Mouse (Mus musculus) heart, postnatal 0 days (tissue): Measurements from ENCODE around the gene Mrps16. TPM values are rescaled to one million over a fixed set of nuclear protein-coding genes. Genes with fewer than 3 reads are reported as not detected.

Source experiments
- ATAC-seq: fragments of 200-750 bp; cut with Nextera tagmentation; 2 replicates; pipeline ENCODE4 v1.8.0; 2017; ENCODE audit warnings: low read depth, moderate number of reproducible peaks, moderate library complexity; ENCODE audit not compliant: insufficient read depth
- DNase-seq: peaks from one replicate; pipeline ENCODE4 v3.0.0-alpha.2; 2016; ENCODE audit warnings: low spot score
- H3K27ac ChIP-seq: fragments of 300-500 bp; sonication (generic); 2 replicates; pipeline ENCODE4 v1.5.1; 2014; ENCODE audit warnings: low read depth, mild to moderate bottlenecking
- H3K27me3 ChIP-seq: fragments of 300-500 bp; sonication (generic); 2 replicates; pipeline ENCODE4 v1.6.1; 2014; ENCODE audit warnings: low read length, mixed read lengths; ENCODE audit not compliant: control insufficient read depth, insufficient read depth
- H3K36me3 ChIP-seq: fragments of 300-500 bp; sonication (generic); replicated peaks from 2 replicates; pipeline ENCODE4 v1.6.1; 2014; ENCODE audit warnings: low read length, mixed read lengths; ENCODE audit not compliant: control insufficient read depth, insufficient read depth
- H3K4me1 ChIP-seq: fragments of 300-500 bp; sonication (generic); 2 replicates; pipeline ENCODE4 v1.6.1; 2014; ENCODE audit warnings: antibody characterized with exemption; ENCODE audit not compliant: control insufficient read depth, insufficient read depth
- H3K4me2 ChIP-seq: fragments of 300-500 bp; sonication (generic); 2 replicates; pipeline ENCODE4 v1.6.1; 2014; ENCODE audit warnings: low read depth, mild to moderate bottlenecking, low read length, moderate library complexity
- H3K4me3 ChIP-seq: fragments of 300-500 bp; sonication (generic); 2 replicates; pipeline ENCODE4 v1.5.1; 2014; ENCODE audit warnings: low read depth, low read length
- H3K9ac ChIP-seq: fragments of 300-500 bp; sonication (generic); replicated peaks from 2 replicates; pipeline ENCODE4 v1.6.1; 2014; ENCODE audit warnings: low read depth, low read length, mixed read lengths
- H3K9me3 ChIP-seq: fragments of 300-500 bp; sonication (generic); replicated peaks from 2 replicates; pipeline ENCODE4 v1.6.1; 2016; ENCODE audit warnings: low read length; ENCODE audit not compliant: control insufficient read depth
- CTCF ChIP-seq: IDR thresholded peaks from 2 replicates; pipeline ENCODE4 v1.5.1; 2016; ENCODE audit warnings: antibody characterized with exemption, control low read depth, low read depth
- EP300 ChIP-seq: IDR thresholded peaks from 2 replicates; pipeline ENCODE4 v1.6.1; 2016; ENCODE audit warnings: antibody characterized with exemption, low read depth
- WGBS: fragments of 180-500 bp; shearing (Covaris S2); extraction: QIAGEN DNeasy Blood & Tissue Kit; methylation state at CpG from one replicate; pipeline ENCODE4 v1.1.7; 2014; 5-methylcytosine and 5-hydroxymethylcytosine counted together
- polyA plus RNA-seq: library from polyadenylated mRNA; unstranded; fragments of >200 nt; fragmentation: Nextera tagmentation; extraction: Ambion mirVana; gene quantifications from 2 replicates; pipeline ENCODE4 v1.2.1, GENCODE M21; 2015
- total RNA-seq: library from RNA; depleted of rRNA; stranded (reverse); fragments of >200 nt; gene quantifications from 2 replicates; pipeline ENCODE4 v1.2.3, GENCODE M21; 2014; ENCODE audit warnings: low replicate concordance; rRNA removed

Mrps16 gene
- total and polyA plus RNA-seq, 2 experiments from 2014 or later: 79.3 to 122 TPM

DNA sequence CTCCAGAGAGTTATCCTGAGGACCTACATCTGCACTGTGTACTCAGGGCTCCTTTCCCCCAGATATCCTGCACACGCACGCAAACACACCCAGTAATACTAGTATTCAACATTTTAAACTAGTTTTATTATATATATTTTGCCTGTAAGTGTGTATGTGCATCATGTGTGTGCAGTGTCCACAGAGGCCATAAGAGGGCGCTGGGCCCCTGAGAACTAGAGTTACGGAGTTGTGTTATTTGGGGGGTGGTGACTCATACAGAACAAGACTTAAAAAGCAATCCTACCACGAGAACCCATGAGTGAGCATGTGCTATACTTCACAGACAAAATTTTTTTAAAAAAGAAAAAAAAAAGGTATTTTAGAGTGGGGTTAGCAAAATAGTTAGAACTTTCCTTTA is 54.0 kb downstream of the Mrps16 start:
- Histone ChIP-seq H3K36me3 (peaks cover 62% of the 10 kb centered on the region), H3K4me2 (no peak overlapping the region), H3K27ac (no peak overlapping the region), H3K4me3 (no peak overlapping the region), H3K4me1 (no peaks in the 10 kb centered on the region), H3K27me3 (no peaks in the 10 kb centered on the region), H3K9me3 (no peaks in the 10 kb centered on the region), H3K9ac (no peak overlapping the region)
- TF ChIP-seq CTCF (no peak), EP300 (no peak)
- no peak for DNase-seq
- WGBS: 93% methylated on average over 5 of the region's 5 CpGs
- no peak for ATAC-seq

Other genes with a start within 250 kb of the Mrps16 start
- gene Kcnk5, start 211.8 kb downstream of the Mrps16 start, total RNA-seq: 1.8 and 3.4 TPM in 2 replicates
- 0.86 and 1.1 TPM in 2 replicates for gene Kcnk5, start 211.8 kb downstream of the Mrps16 start, polyA plus RNA-seq
- not detected in 2 replicates for gene Kcnk16, start 124.4 kb downstream of the Mrps16 start, total RNA-seq
- not detected in 2 replicates for gene Kcnk16, start 124.4 kb downstream of the Mrps16 start, polyA plus RNA-seq
- 15.0 and 17.0 TPM in 2 replicates for gene Nudt13, start 98.9 kb downstream of the Mrps16 start, total RNA-seq
- 13.2 and 14.2 TPM in 2 replicates for gene Nudt13, start 98.9 kb downstream of the Mrps16 start, polyA plus RNA-seq
- gene Ecd, start 45.5 kb downstream of the Mrps16 start, total RNA-seq: 19.1 and 38.5 TPM in 2 replicates
- gene Ecd, start 45.5 kb downstream of the Mrps16 start, polyA plus RNA-seq: 23.2 and 24.3 TPM in 2 replicates
- gene Fam149b, start 45.5 kb downstream of the Mrps16 start, total RNA-seq: 43.7 and 49.4 TPM in 2 replicates
- 16.5 and 19.1 TPM in 2 replicates for gene Fam149b, start 45.5 kb downstream of the Mrps16 start, polyA plus RNA-seq
- gene Dnajc9, start 4.7 kb downstream of the Mrps16 start, total RNA-seq: 20.6 and 41.9 TPM in 2 replicates
- gene Dnajc9, start 4.7 kb downstream of the Mrps16 start, polyA plus RNA-seq: 41.4 and 44.7 TPM in 2 replicates
- gene Cfap70, start 58.6 kb upstream of the Mrps16 start, total RNA-seq: 0.15 TPM in 1 of 2 replicates, not detected in the other
- gene Cfap70, start 58.6 kb upstream of the Mrps16 start, polyA plus RNA-seq: 0.11 and 0.38 TPM in 2 replicates
- gene Anxa7, start 86.5 kb upstream of the Mrps16 start, total RNA-seq: 93.4 and 108 TPM in 2 replicates
- gene Anxa7, start 86.5 kb upstream of the Mrps16 start, polyA plus RNA-seq: 37.5 and 39.3 TPM in 2 replicates
- 0.99 TPM in 1 of 2 replicates, not detected in the other for gene Mss51, start 103.3 kb upstream of the Mrps16 start, total RNA-seq
- gene Mss51, start 103.3 kb upstream of the Mrps16 start, polyA plus RNA-seq: 0.16 and 0.20 TPM in 2 replicates
- 22.7 and 27.1 TPM in 2 replicates for gene Ppp3cb, start 152.9 kb upstream of the Mrps16 start, total RNA-seq
- 23.2 and 25.5 TPM in 2 replicates for gene Ppp3cb, start 152.9 kb upstream of the Mrps16 start, polyA plus RNA-seq
- gene Usp54, start 247.4 kb upstream of the Mrps16 start, total RNA-seq: 8.8 and 29.8 TPM in 2 replicates
- gene Usp54, start 247.4 kb upstream of the Mrps16 start, polyA plus RNA-seq: 2.8 and 3.0 TPM in 2 replicates